Mouse (Mus musculus): ENCODE data around the gene Phf23. TPM values are rescaled to one million over a fixed set of nuclear protein-coding genes. Genes with fewer than 3 reads are reported as not detected.

Gene Phf23
- polyA plus RNA-seq, 1 experiment from 2014 or later, result 87.8 TPM

- Histone ChIP-seq H3K36me3 (peaks cover 39% of the 10 kb centered on the region), H3K4me1 (peaks cover 32% of the 10 kb centered on the region), H3K27me3 (no peaks in the 10 kb centered on the region), H3K27ac (no peak overlapping the region), H3K4me2 (replicated peaks) (peak overlapping the region; percentile 62; the same call in 1 of the 2 replicates), H3K9ac (no peak overlapping the region), H3K4me3 (peak overlapping the region; percentile 83; the same call in 1 of the 2 replicates), H3K9me3 (replicated peaks) (no peaks in the 10 kb centered on the region)
- no peak for ATAC-seq (ENCODE audit: low FRiP score)
- 89% methylated on average over 11 of the region's 11 CpGs for WGBS
Observed at GRCm38 (mm10) chr11:69994401-69995090, 1.0 kb upstream of the Phf23 start.

GRCm38 (mm10) chr11:69996161-69997061 is 834 bp downstream of the Phf23 start:
- H3K36me3 ChIP-seq, result peaks cover 37% of the 10 kb centered on the region
- H3K9ac ChIP-seq, result peak overlapping the region; percentile 96
- ATAC-seq (ENCODE audit: low FRiP score), result no peak; the same call in none of the 2 replicates
- peak overlapping the region; percentile 62 for H3K4me2 ChIP-seq (replicated peaks)
- H3K9me3 ChIP-seq (replicated peaks), result no peaks in the 10 kb centered on the region
- H3K27ac ChIP-seq, result peak overlapping the region; percentile 94
- H3K4me3 ChIP-seq, result peak overlapping the region; percentile 83
- WGBS, result 1% methylated on average over 60 of the region's 66 CpGs
- H3K4me1 ChIP-seq, result peaks cover 32% of the 10 kb centered on the region
- no peaks in the 10 kb centered on the region for H3K27me3 ChIP-seq

GRCm38 (mm10) chr11:69997070-69997509 is 1.5 kb downstream of the Phf23 start:
- peaks cover 37% of the 10 kb centered on the region for H3K36me3 ChIP-seq
- peak overlapping the region; percentile 62 for H3K4me2 ChIP-seq (replicated peaks)
- no peaks in the 10 kb centered on the region for H3K9me3 ChIP-seq (replicated peaks)
- peak overlapping the region; percentile 83 for H3K4me3 ChIP-seq
- peak; percentile 26 for ATAC-seq (ENCODE audit: low FRiP score)
- H3K4me1 ChIP-seq, result peaks cover 38% of the 10 kb centered on the region
- peak overlapping the region; percentile 96 for H3K9ac ChIP-seq
- WGBS, result under 1% methylated on average over 35 of the region's 44 CpGs
- no peaks in the 10 kb centered on the region for H3K27me3 ChIP-seq
- peak overlapping the region; percentile 94 for H3K27ac ChIP-seq

GRCm38 (mm10) chr11:69998567-69999491 is 3.3 kb downstream of the Phf23 start:
- Histone ChIP-seq H3K4me1 (peaks cover 47% of the 10 kb centered on the region), H3K9ac (peak overlapping the region; percentile 18; the same call in 1 of the 2 replicates), H3K27ac (no peak overlapping the region), H3K4me2 (replicated peaks) (no peak overlapping the region), H3K9me3 (replicated peaks) (no peaks in the 10 kb centered on the region), H3K36me3 (peaks cover 31% of the 10 kb centered on the region), H3K27me3 (no peaks in the 10 kb centered on the region), H3K4me3 (no peak overlapping the region)
- no peak for ATAC-seq (ENCODE audit: low FRiP score)
- 94% methylated on average over 27 of the region's 27 CpGs for WGBS

- peak overlapping the region; percentile 70; the same call in 1 of the 2 replicates for H3K4me2 ChIP-seq (replicated peaks)
- no peak for ATAC-seq (ENCODE audit: low FRiP score)
- WGBS, result 90% methylated on average over 8 of the region's 8 CpGs
Observed at GRCm38 (mm10) chr11:69999666-70000065, 4.1 kb downstream of the Phf23 start.

GRCm38 (mm10) chr11:70000396-70000898 is 4.9 kb downstream of the Phf23 start, which contains the start of gene Dvl2:
Gene Dvl2 (plus strand): TSS chr11:70000595.
- peak within 1 kb of the TSS; percentile 82 for H3K4me3 ChIP-seq
- H3K36me3 ChIP-seq, result peaks cover 32% of the 10 kb centered on the region
- H3K9me3 ChIP-seq (replicated peaks), result no peaks in the 10 kb centered on the region
- peak within 1 kb of the TSS; percentile 70 for H3K4me2 ChIP-seq (replicated peaks)
- H3K27me3 ChIP-seq, result no peaks in the 10 kb centered on the region
- peaks cover 44% of the 10 kb centered on the region for H3K4me1 ChIP-seq
- H3K27ac ChIP-seq, result peak within 1 kb of the TSS; percentile 98
- ATAC-seq (ENCODE audit: low FRiP score), result peak; percentile 65
- under 1% methylated on average over 47 of the region's 48 CpGs for WGBS
- peak within 1 kb of the TSS; percentile 79 for H3K9ac ChIP-seq

More at GRCm38 (mm10) chr11:69999666-70000065, 4.1 kb downstream of the Phf23 start:
- Histone ChIP-seq H3K9me3 (replicated peaks) (no peaks in the 10 kb centered on the region), H3K27ac (peak overlapping the region; percentile 98; the same call in 1 of the 2 replicates), H3K4me1 (peaks cover 47% of the 10 kb centered on the region), H3K9ac (no peak overlapping the region), H3K27me3 (no peaks in the 10 kb centered on the region), H3K4me3 (peak overlapping the region; percentile 82; the same call in 1 of the 2 replicates), H3K36me3 (peaks cover 25% of the 10 kb centered on the region)

- H3K4me3 ChIP-seq, result peak overlapping the region; percentile 82
- H3K4me1 ChIP-seq, result peaks cover 44% of the 10 kb centered on the region
- H3K9ac ChIP-seq, result peak overlapping the region; percentile 79
- no peak for ATAC-seq (ENCODE audit: low FRiP score)
- no peaks in the 10 kb centered on the region for H3K27me3 ChIP-seq
- 16% methylated on average over 8 of the region's 8 CpGs for WGBS
- H3K27ac ChIP-seq, result peak overlapping the region; percentile 98
- H3K4me2 ChIP-seq (replicated peaks), result peak overlapping the region; percentile 70
- H3K36me3 ChIP-seq, result peaks cover 39% of the 10 kb centered on the region
- H3K9me3 ChIP-seq (replicated peaks), result no peaks in the 10 kb centered on the region
Observed at GRCm38 (mm10) chr11:70001159-70001558, 5.6 kb downstream of the Phf23 start.

- H3K27me3 ChIP-seq, result no peaks in the 10 kb centered on the region
- peak overlapping the region; percentile 70 for H3K4me2 ChIP-seq (replicated peaks)
- peak overlapping the region; percentile 82 for H3K4me3 ChIP-seq
- no peak for ATAC-seq (ENCODE audit: low FRiP score)
- no peaks in the 10 kb centered on the region for H3K9me3 ChIP-seq (replicated peaks)
- H3K36me3 ChIP-seq, result peaks cover 46% of the 10 kb centered on the region
- H3K4me1 ChIP-seq, result peaks cover 44% of the 10 kb centered on the region
- 0 out of 2 replicates have a peak overlapping the region, but pooled peaks have one; percentile 25 for H3K9ac ChIP-seq
- H3K27ac ChIP-seq, result no peak overlapping the region
Observed at GRCm38 (mm10) chr11:70001865-70002264, 6.3 kb downstream of the Phf23 start.

GRCm38 (mm10) chr11:70002471-70002870 is 6.9 kb downstream of the Phf23 start:
- Histone ChIP-seq H3K36me3 (peaks cover 52% of the 10 kb centered on the region), H3K4me2 (replicated peaks) (peak overlapping the region; percentile 70), H3K9ac (peak overlapping the region; percentile 25; the same call in 1 of the 2 replicates), H3K9me3 (replicated peaks) (no peaks in the 10 kb centered on the region), H3K4me3 (peak overlapping the region; percentile 82; the same call in 1 of the 2 replicates), H3K4me1 (peaks cover 41% of the 10 kb centered on the region), H3K27ac (no peak overlapping the region), H3K27me3 (no peaks in the 10 kb centered on the region)
- no peak for ATAC-seq (ENCODE audit: low FRiP score)
- WGBS, result 91% methylated on average over 2 of the region's 2 CpGs

- Histone ChIP-seq H3K27ac (no peak overlapping the region), H3K4me1 (peaks cover 31% of the 10 kb centered on the region), H3K27me3 (no peaks in the 10 kb centered on the region), H3K9me3 (replicated peaks) (no peaks in the 10 kb centered on the region), H3K9ac (no peak overlapping the region), H3K4me2 (replicated peaks) (no peak overlapping the region), H3K36me3 (peaks cover 61% of the 10 kb centered on the region), H3K4me3 (no peak overlapping the region)
- 0 out of 2 replicates have a peak, but pooled peaks have one; percentile 23 for ATAC-seq (ENCODE audit: low FRiP score)
- 37% methylated on average over 5 of the region's 5 CpGs for WGBS
Observed at GRCm38 (mm10) chr11:70005521-70005920, 9.9 kb downstream of the Phf23 start.

- 89% methylated on average over 6 of the region's 6 CpGs for WGBS
- no peak overlapping the region for H3K4me2 ChIP-seq (replicated peaks)
- H3K4me1 ChIP-seq, result peaks cover 13% of the 10 kb centered on the region
- H3K4me3 ChIP-seq, result no peak overlapping the region
- H3K36me3 ChIP-seq, result peaks cover 86% of the 10 kb centered on the region
- H3K27ac ChIP-seq, result no peak overlapping the region
- no peaks in the 10 kb centered on the region for H3K9me3 ChIP-seq (replicated peaks)
- ATAC-seq (ENCODE audit: low FRiP score), result no peak
- H3K9ac ChIP-seq, result no peak overlapping the region
- H3K27me3 ChIP-seq, result no peaks in the 10 kb centered on the region
Observed at GRCm38 (mm10) chr11:70010033-70010432, 14.5 kb downstream of the Phf23 start.
